Mouse (Mus musculus) heart, adult 2 months (tissue): ENCODE results near the gene Ppef2. TPM values are rescaled to one million over a fixed set of nuclear protein-coding genes. Genes with fewer than 3 reads are reported as not detected.

Experiments used
- DNase-seq, 2 experiments: peaks; one replicate each; pipeline ENCODE4 v3.0.0; 2021
- H3K27ac ChIP-seq: fragments of 200-600 bp; 2 replicates; pipeline ENCODE4 v1.8.1; 2022
- H3K27me3 ChIP-seq: fragments of 200-500 bp; 2 replicates; pipeline ENCODE4 v1.6.1; 2012; ENCODE audit warnings: mild to moderate bottlenecking, low read length, inconsistent platforms, mixed read lengths; ENCODE audit not compliant: control insufficient read depth, insufficient read depth
- H3K36me3 ChIP-seq: fragments of 200-500 bp; 2 replicates; pipeline ENCODE4 v1.6.1; 2012; ENCODE audit warnings: low read length, inconsistent platforms; ENCODE audit not compliant: control insufficient read depth, insufficient read depth
- H3K4me1 ChIP-seq: fragments of 200-500 bp; 2 replicates; pipeline ENCODE4 v1.6.1; 2011; ENCODE audit warnings: low read length; ENCODE audit not compliant: control insufficient read depth, insufficient read depth
- H3K4me3 ChIP-seq: fragments of 200-600 bp; 2 replicates; pipeline ENCODE4 v1.8.1; 2022
- H3K79me2 ChIP-seq: fragments of 200-500 bp; replicated peaks from 2 replicates; pipeline ENCODE4 v1.6.1; 2012; ENCODE audit warnings: mild to moderate bottlenecking, inconsistent platforms, low read length, moderate library complexity, mixed read lengths; ENCODE audit not compliant: control insufficient read depth, insufficient read depth
- H3K9ac ChIP-seq: fragments of 200-500 bp; 2 replicates; pipeline ENCODE4 v1.6.1; 2012; ENCODE audit warnings: low read depth, mild to moderate bottlenecking, control low read depth, inconsistent platforms, low read length, mixed read lengths
- CTCF ChIP-seq: fragments of 200-600 bp; IDR thresholded peaks from 2 replicates; pipeline ENCODE4 v1.8.1; 2022; ENCODE audit warnings: antibody characterized with exemption, mild to moderate bottlenecking, moderate library complexity
- EP300 ChIP-seq: fragments of 200-500 bp; IDR thresholded peaks from 2 replicates; pipeline ENCODE4 v1.6.1; 2011; ENCODE audit warnings: low read depth, low read length, control low read depth; ENCODE audit not compliant: insufficient read depth
- WGBS: fragments of 180-500 bp; shearing (Covaris S2); methylation state at CpG from one replicate; pipeline ENCODE4 v1.1.7; 2018; 5-methylcytosine and 5-hydroxymethylcytosine counted together
- intact Hi-C: fragments of 180-260 bp; cut with DNase I; formaldehyde crosslinking; loops from one replicate; pipeline ENCODE4 v1.15.1; 2025
- polyA plus RNA-seq: library from polyadenylated mRNA; depleted of rRNA; stranded (reverse); fragments of >200 nt; gene quantifications from 2 replicates; pipeline ENCODE4 v1.2.3, GENCODE M21; 2012; rRNA removed
- total RNA-seq, 2 experiments: library from RNA; stranded (reverse); gene quantifications; 2 replicates each; pipeline ENCODE4 v1.2.3; 2021

Ppef2 gene
- total and polyA plus RNA-seq, 3 experiments = 0.74 TPM; not detected in 2

GRCm38 (mm10) chr5:92188881-92189483 lies 67.1 kb downstream of the Ppef2 start:
- Histone ChIP-seq H3K27ac (no peak overlapping the region), H3K27me3 (no peaks in the 10 kb centered on the region), H3K9ac (no peak overlapping the region), H3K36me3 (peaks cover 4% of the 10 kb centered on the region), H3K4me3 (no peak overlapping the region), H3K79me2 (no peaks in the 10 kb centered on the region), H3K4me1 (no peaks in the 10 kb centered on the region)
- DNase-seq = no peak
- WGBS = 91% methylated on average over 7 of the region's 7 CpGs
- intact Hi-C loops = loop anchor here (2.0 kb wide), 1 partner anchor 54 kb away; no protein-coding TSS in a partner anchor
- no peak for TF ChIP-seq CTCF

DNA sequence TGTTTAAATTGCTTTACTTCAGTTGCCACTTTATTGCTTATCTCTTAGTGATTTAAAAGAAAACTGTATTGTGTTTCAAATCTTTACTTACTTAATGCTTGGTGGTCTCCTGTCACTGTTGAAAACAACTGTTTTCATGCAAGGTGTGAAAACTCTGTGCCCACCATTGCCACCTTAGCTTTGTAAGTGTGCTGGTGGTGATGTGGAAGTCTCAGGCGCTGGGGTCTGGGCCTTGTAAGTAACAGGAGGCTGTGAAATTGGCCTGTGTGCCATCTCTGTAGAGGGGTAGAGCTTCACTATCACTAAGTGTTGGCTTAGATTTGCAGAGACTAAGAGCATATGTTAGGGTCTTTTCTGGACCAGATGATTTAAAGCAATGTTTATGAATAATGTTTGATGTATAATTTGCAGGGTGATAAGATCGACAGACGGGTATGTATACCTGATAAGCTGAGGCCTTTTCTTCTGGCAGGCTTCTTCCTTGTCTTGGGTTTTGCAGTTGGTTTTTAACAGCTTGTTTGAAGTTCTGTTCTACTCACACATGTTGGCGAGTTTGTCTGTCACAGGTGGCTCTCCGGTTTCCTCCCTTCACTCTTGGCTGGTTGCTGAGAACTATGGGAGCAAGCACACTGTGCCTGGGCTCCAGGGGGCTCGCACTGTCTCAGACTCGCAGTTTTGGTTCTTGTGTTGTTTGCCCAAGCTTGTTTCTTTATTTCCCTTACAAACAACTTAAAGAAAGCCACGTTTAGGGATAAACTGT lies 72.8 kb downstream of the Ppef2 start:
- no peaks in the 10 kb centered on the region for H3K79me2 ChIP-seq
- H3K4me1 ChIP-seq = no peaks in the 10 kb centered on the region
- peaks cover 3% of the 10 kb centered on the region for H3K36me3 ChIP-seq
- no peak for TF ChIP-seq EP300
- DNase-seq = no peak
- 87% methylated on average over 8 of the region's 8 CpGs for WGBS
- H3K4me3 ChIP-seq = no peak overlapping the region
- intact Hi-C loops = no loop called here
- H3K27ac ChIP-seq = no peak overlapping the region
- no peaks in the 10 kb centered on the region for H3K27me3 ChIP-seq
- H3K9ac ChIP-seq = no peak overlapping the region

Other genes with a start within 250 kb of the Ppef2 start
- gene Cdkl2, start 212.4 kb downstream of the Ppef2 start, total RNA-seq = 1 to 10 TPM; 3.5 to 4.0 TPM
- gene Cdkl2, start 212.4 kb downstream of the Ppef2 start, polyA plus RNA-seq = 1.1 and 1.8 TPM in 2 replicates
- gene G3bp2, start 172.6 kb downstream of the Ppef2 start, total RNA-seq = 10 to 100 TPM; 57.0 to 61.2 TPM
- 14.6 and 27.5 TPM in 2 replicates for gene G3bp2, start 172.6 kb downstream of the Ppef2 start, polyA plus RNA-seq
- gene Uso1, start 118.3 kb downstream of the Ppef2 start, total RNA-seq = 10 to 100 TPM; 39.0 to 45.4 TPM
- gene Uso1, start 118.3 kb downstream of the Ppef2 start, polyA plus RNA-seq = 12.3 and 23.8 TPM in 2 replicates
- gene U90926, start 40.9 kb downstream of the Ppef2 start, total RNA-seq = not detected
- not detected in 2 replicates for gene U90926, start 40.9 kb downstream of the Ppef2 start, polyA plus RNA-seq
- 10 to 100 TPM; 14.2 to 16.1 TPM for gene Naaa, start 21.9 kb upstream of the Ppef2 start, total RNA-seq
- 16.8 and 20.4 TPM in 2 replicates for gene Naaa, start 21.9 kb upstream of the Ppef2 start, polyA plus RNA-seq
- 10 to 100 TPM; 10.9 TPM for gene Sdad1, start 54.2 kb upstream of the Ppef2 start, total RNA-seq
- gene Sdad1, start 54.2 kb upstream of the Ppef2 start, polyA plus RNA-seq = 6.1 and 7.0 TPM in 2 replicates
- gene Cxcl9, start 71.8 kb upstream of the Ppef2 start, total RNA-seq = 1 to 10 TPM; 2.8 to 3.0 TPM
- 12.2 and 21.0 TPM in 2 replicates for gene Cxcl9, start 71.8 kb upstream of the Ppef2 start, polyA plus RNA-seq
- 100 to 1,000 TPM; 622 to 797 TPM for gene Art3, start 75.5 kb upstream of the Ppef2 start, total RNA-seq
- gene Art3, start 75.5 kb upstream of the Ppef2 start, polyA plus RNA-seq = 268 and 420 TPM in 2 replicates
- under 1 TPM in 1 of 2 experiments, not detected in 1; 0.34 TPM for gene Cxcl10, start 92.6 kb upstream of the Ppef2 start, total RNA-seq
- gene Cxcl10, start 92.6 kb upstream of the Ppef2 start, polyA plus RNA-seq = 1.0 and 3.6 TPM in 2 replicates
- gene Nup54, start 178.9 kb upstream of the Ppef2 start, total RNA-seq = 10 to 100 TPM; 14.5 to 20.9 TPM
- 11.1 and 19.9 TPM in 2 replicates for gene Nup54, start 178.9 kb upstream of the Ppef2 start, polyA plus RNA-seq